Mouse (Mus musculus) limb, embryonic 14.5 days (tissue): ENCODE results near the gene Hic2. TPM values are rescaled to one million over a fixed set of nuclear protein-coding genes. Genes with fewer than 3 reads are reported as not detected.
A peak's percentile ranks its signal among the peaks of the same experiment; 100 is the strongest.

Experiments
- ATAC-seq: fragments of 200-750 bp; cut with Nextera tagmentation; 2 replicates; pipeline ENCODE4 v1.8.0; 2017; ENCODE audit warnings: low read depth, moderate number of reproducible peaks, moderate TSS enrichment; ENCODE audit not compliant: low FRiP score
- DNase-seq: peaks from one replicate; pipeline ENCODE4 v3.0.0-alpha.2; 2015; ENCODE audit warnings: low spot score
- H3K27ac ChIP-seq: fragments of 300-500 bp; sonication (generic); replicated peaks from 2 replicates; pipeline ENCODE4 v1.5.1; 2014; ENCODE audit warnings: low read depth, mild to moderate bottlenecking, low read length, moderate library complexity, mixed read lengths
- H3K27me3 ChIP-seq: fragments of 300-500 bp; sonication (generic); 2 replicates; pipeline ENCODE4 v1.6.1; 2014; ENCODE audit warnings: low read length, mixed read lengths; ENCODE audit not compliant: control insufficient read depth, insufficient read depth
- H3K36me3 ChIP-seq: fragments of 300-500 bp; sonication (generic); 2 replicates; pipeline ENCODE4 v1.6.1; 2014; ENCODE audit warnings: mild to moderate bottlenecking, low read length, moderate library complexity, mixed read lengths; ENCODE audit not compliant: control insufficient read depth, insufficient read depth
- H3K4me1 ChIP-seq: fragments of 300-500 bp; sonication (generic); 2 replicates; pipeline ENCODE4 v1.6.1; 2014; ENCODE audit warnings: antibody characterized with exemption, low read length, mixed read lengths; ENCODE audit not compliant: control insufficient read depth, insufficient read depth
- H3K4me2 ChIP-seq: fragments of 300-500 bp; sonication (generic); replicated peaks from 2 replicates; pipeline ENCODE4 v1.6.1; 2014; ENCODE audit warnings: low read depth, mild to moderate bottlenecking, low read length, moderate library complexity; ENCODE audit not compliant: severe bottlenecking
- H3K4me3 ChIP-seq: fragments of 300-500 bp; sonication (generic); replicated peaks from 2 replicates; pipeline ENCODE4 v1.5.1; 2014; ENCODE audit warnings: low read length
- H3K9ac ChIP-seq: fragments of 300-500 bp; sonication (generic); 2 replicates; pipeline ENCODE4 v1.6.1; 2014; ENCODE audit warnings: mild to moderate bottlenecking, low read depth, low read length, moderate library complexity; ENCODE audit not compliant: severe bottlenecking
- H3K9me3 ChIP-seq: fragments of 300-500 bp; sonication (generic); 2 replicates; pipeline ENCODE4 v1.6.1; 2016; ENCODE audit warnings: low read length; ENCODE audit not compliant: control insufficient read depth
- POLR2A ChIP-seq: fragments of 200-500 bp; IDR thresholded peaks from 2 replicates; pipeline ENCODE4 v1.8.0; 2012; ENCODE audit warnings: inconsistent platforms, mild to moderate bottlenecking, moderate library complexity, borderline replicate concordance; ENCODE audit not compliant: insufficient read depth, insufficient read length; ENCODE audit errors: extremely low read depth
- WGBS: fragments of 180-500 bp; shearing (Covaris S2); extraction: QIAGEN DNeasy Blood & Tissue Kit; methylation state at CpG from one replicate; pipeline ENCODE4 v1.1.7; 2014; 5-methylcytosine and 5-hydroxymethylcytosine counted together
- polyA plus RNA-seq, 2 experiments: library from polyadenylated mRNA; depleted of rRNA in 1 of 2; stranded (reverse) in 1 of 2; unstranded in 1 of 2; fragments of >200 nt; fragmentation: Nextera tagmentation in 1 of 2; extraction: Ambion mirVana in 1 of 2; gene quantifications; 2 replicates each; pipeline versions ENCODE4 v1.2.1 to v1.2.3; 2012 to 2014

The Hic2 gene
- polyA plus RNA-seq, 2 experiments, result 4.6 to 7.8 TPM

GRCm38 (mm10) chr16:17287103-17287502, 53.7 kb downstream of the Hic2 start:
- WGBS, result 83% methylated on average over 2 of the region's 2 CpGs
- H3K4me3 ChIP-seq, result no peak overlapping the region
- peaks cover 61% of the 10 kb centered on the region for H3K36me3 ChIP-seq
- no peak overlapping the region for H3K9ac ChIP-seq
- no peak overlapping the region for H3K4me2 ChIP-seq
- no peaks in the 10 kb centered on the region for H3K4me1 ChIP-seq
- no peak overlapping the region for H3K27ac ChIP-seq
- H3K27me3 ChIP-seq, result no peaks in the 10 kb centered on the region
- ATAC-seq (no peak), DNase-seq (no peak)
- H3K9me3 ChIP-seq, result no peaks in the 10 kb centered on the region
- no peak for TF ChIP-seq POLR2A

- DNase-seq (no peak), ATAC-seq (no peak)
- Histone ChIP-seq H3K27me3 (no peaks in the 10 kb centered on the region), H3K4me1 (no peaks in the 10 kb centered on the region), H3K4me3 (no peak overlapping the region), H3K36me3 (peaks cover 61% of the 10 kb centered on the region), H3K4me2 (no peak overlapping the region), H3K27ac (no peak overlapping the region), H3K9ac (no peak overlapping the region), H3K9me3 (no peaks in the 10 kb centered on the region)
- TF ChIP-seq POLR2A, result no peak
- 89% methylated on average over 2 of the region's 2 CpGs for WGBS
Observed at GRCm38 (mm10) chr16:17291016-17291415, 57.6 kb downstream of the Hic2 start.

GRCm38 (mm10) chr16:17292751-17293150, 59.4 kb downstream of the Hic2 start:
- DNase-seq (peak; percentile 48), ATAC-seq (no peak)
- Histone ChIP-seq H3K4me2 (no peak overlapping the region), H3K27me3 (no peaks in the 10 kb centered on the region), H3K36me3 (peaks cover 71% of the 10 kb centered on the region), H3K9me3 (no peaks in the 10 kb centered on the region), H3K9ac (no peak overlapping the region), H3K4me1 (no peaks in the 10 kb centered on the region), H3K27ac (no peak overlapping the region), H3K4me3 (no peak overlapping the region)
- TF ChIP-seq POLR2A, result no peak
- WGBS, result 2% methylated on average over 2 of the region's 2 CpGs

- DNase-seq (no peak), ATAC-seq (no peak)
- no peaks in the 10 kb centered on the region for H3K9me3 ChIP-seq
- H3K27ac ChIP-seq, result no peak overlapping the region
- TF ChIP-seq POLR2A, result no peak
- no peaks in the 10 kb centered on the region for H3K27me3 ChIP-seq
- no peak overlapping the region for H3K4me3 ChIP-seq
- H3K9ac ChIP-seq, result no peak overlapping the region
- H3K4me2 ChIP-seq, result no peak overlapping the region
- H3K36me3 ChIP-seq, result peaks cover 73% of the 10 kb centered on the region
- WGBS, result 90% methylated on average over 3 of the region's 3 CpGs
- no peaks in the 10 kb centered on the region for H3K4me1 ChIP-seq
Observed at GRCm38 (mm10) chr16:17300818-17301217, 67.4 kb downstream of the Hic2 start.

- H3K36me3 ChIP-seq, result peaks cover 69% of the 10 kb centered on the region
- H3K4me2 ChIP-seq, result no peak overlapping the region
- 90% methylated on average over 5 of the region's 5 CpGs for WGBS
- TF ChIP-seq POLR2A, result no peak
- no peak for ATAC-seq
- no peak overlapping the region for H3K27ac ChIP-seq
- no peaks in the 10 kb centered on the region for H3K4me1 ChIP-seq
- H3K9ac ChIP-seq, result no peak overlapping the region
- DNase-seq, result no peak
- H3K4me3 ChIP-seq, result no peak overlapping the region
- H3K9me3 ChIP-seq, result no peaks in the 10 kb centered on the region
- no peaks in the 10 kb centered on the region for H3K27me3 ChIP-seq
Observed at GRCm38 (mm10) chr16:17303521-17304245, 70.3 kb downstream of the Hic2 start.
